Mouse (Mus musculus) forebrain, embryonic 14.5 days (tissue): Measurements from ENCODE around the gene Adgrf5. TPM values are rescaled to one million over a fixed set of nuclear protein-coding genes. Genes with fewer than 3 reads are reported as not detected.
"Not testable (repeated sequence)": the region's sequence is repeated elsewhere in the genome, so short reads cannot be mapped to it uniquely, and the experiment has no call there.

Source experiments
- ATAC-seq: fragments of 200-750 bp; cut with Nextera tagmentation; 2 replicates; pipeline ENCODE4 v1.8.0; 2017; ENCODE audit warnings: mild to moderate bottlenecking, moderate library complexity
- DNase-seq: peaks from one replicate; pipeline ENCODE4 v3.0.0-alpha.2; 2015; ENCODE audit warnings: low spot score
- H3K27ac ChIP-seq: fragments of 300-500 bp; sonication (generic); 2 replicates; pipeline ENCODE4 v1.5.1; 2014; ENCODE audit warnings: low read depth, mild to moderate bottlenecking, control low read depth, low read length, moderate library complexity
- H3K27me3 ChIP-seq: fragments of 300-500 bp; sonication (generic); replicated peaks from 2 replicates; pipeline ENCODE4 v1.6.1; 2014; ENCODE audit warnings: low read length, control low read depth, mixed read lengths; ENCODE audit not compliant: control insufficient read depth, insufficient read depth
- H3K36me3 ChIP-seq: fragments of 300-500 bp; sonication (generic); 2 replicates; pipeline ENCODE4 v1.6.1; 2014; ENCODE audit warnings: low read length, control low read depth; ENCODE audit not compliant: control insufficient read depth, insufficient read depth
- H3K4me1 ChIP-seq: fragments of 300-500 bp; sonication (generic); 2 replicates; pipeline ENCODE4 v1.6.1; 2014; ENCODE audit warnings: antibody characterized with exemption, low read length, control low read depth; ENCODE audit not compliant: control insufficient read depth, insufficient read depth
- H3K4me2 ChIP-seq: fragments of 300-500 bp; sonication (generic); 2 replicates; pipeline ENCODE4 v1.6.1; 2014; ENCODE audit warnings: mild to moderate bottlenecking, control low read depth, low read length
- H3K4me3 ChIP-seq: fragments of 300-500 bp; sonication (generic); 2 replicates; pipeline ENCODE4 v1.5.1; 2014; ENCODE audit warnings: low read depth, low read length, control low read depth
- H3K9ac ChIP-seq: fragments of 300-500 bp; sonication (generic); 2 replicates; pipeline ENCODE4 v1.6.1; 2014; ENCODE audit warnings: mild to moderate bottlenecking, low read length, control low read depth, moderate library complexity
- H3K9me3 ChIP-seq: fragments of 300-500 bp; sonication (generic); replicated peaks from 2 replicates; pipeline ENCODE4 v1.6.1; 2016; ENCODE audit warnings: low read length, control low read depth, mixed read lengths; ENCODE audit not compliant: control insufficient read depth
- WGBS: fragments of 180-500 bp; shearing (Covaris S2); extraction: QIAGEN DNeasy Blood & Tissue Kit; methylation state at CpG from one replicate; pipeline ENCODE4 v1.1.7; 2014; 5-methylcytosine and 5-hydroxymethylcytosine counted together
- polyA plus RNA-seq: library from polyadenylated mRNA; unstranded; fragments of >200 nt; fragmentation: Nextera tagmentation; extraction: Ambion mirVana; gene quantifications from 2 replicates; pipeline ENCODE4 v1.2.1, GENCODE M21; 2014

Adgrf5 gene
- polyA plus RNA-seq, 1 experiment from 2014 or later, result 3.7 TPM

- Histone ChIP-seq H3K36me3 (no peaks in the 10 kb centered on the region), H3K4me3 (no peak overlapping the region), H3K4me1 (no peaks in the 10 kb centered on the region), H3K27ac (no peak overlapping the region), H3K9ac (no peak overlapping the region), H3K27me3 (no peaks in the 10 kb centered on the region), H3K9me3 (no peaks in the 10 kb centered on the region), H3K4me2 (no peak overlapping the region)
- DNase-seq, result no peak
- 93% methylated on average over 2 of the region's 2 CpGs for WGBS
- no peak for ATAC-seq
Measured at GRCm38 (mm10) chr17:43337643-43338042, 22.6 kb upstream of the Adgrf5 start.

GRCm38 (mm10) chr17:43338279-43338678 is 22.0 kb upstream of the Adgrf5 start:
- no peaks in the 10 kb centered on the region for H3K27me3 ChIP-seq
- H3K9me3 ChIP-seq, result no peaks in the 10 kb centered on the region
- no peak overlapping the region for H3K4me3 ChIP-seq
- H3K4me2 ChIP-seq, result no peak overlapping the region
- 93% methylated on average over 3 of the region's 3 CpGs for WGBS
- no peak overlapping the region for H3K27ac ChIP-seq
- H3K9ac ChIP-seq, result no peak overlapping the region
- ATAC-seq, result no peak
- DNase-seq, result no peak
- H3K4me1 ChIP-seq, result no peaks in the 10 kb centered on the region
- no peaks in the 10 kb centered on the region for H3K36me3 ChIP-seq

GRCm38 (mm10) chr17:43346499-43346898 is 13.8 kb upstream of the Adgrf5 start:
- H3K4me3 ChIP-seq, DNase-seq, H3K36me3 ChIP-seq, H3K4me1 ChIP-seq, H3K27ac ChIP-seq, H3K4me2 ChIP-seq, H3K9ac ChIP-seq, H3K27me3 ChIP-seq, ATAC-seq, H3K9me3 ChIP-seq: not testable (repeated sequence)
- WGBS, result 87% methylated on average over 2 of the region's 2 CpGs

- Histone ChIP-seq H3K9me3 (no peaks in the 10 kb centered on the region), H3K4me1 (no peaks in the 10 kb centered on the region), H3K27me3 (no peaks in the 10 kb centered on the region), H3K4me2 (no peak overlapping the region), H3K4me3 (no peak overlapping the region), H3K36me3 (no peaks in the 10 kb centered on the region), H3K27ac (no peak overlapping the region), H3K9ac (no peak overlapping the region)
- 3% methylated on average over 9 of the region's 9 CpGs for WGBS
- DNase-seq (peak; percentile 39), ATAC-seq (peak; percentile 37; the same call in 1 of the 2 replicates)
Measured at GRCm38 (mm10) chr17:43357902-43358539, 2.2 kb upstream of the Adgrf5 start.

- Histone ChIP-seq H3K27me3 (no peaks in the 10 kb centered on the region), H3K27ac (no peak overlapping the region), H3K4me1 (no peaks in the 10 kb centered on the region), H3K9me3 (no peaks in the 10 kb centered on the region), H3K9ac (no peak overlapping the region), H3K4me2 (no peak overlapping the region), H3K4me3 (no peak overlapping the region), H3K36me3 (no peaks in the 10 kb centered on the region)
- 83% methylated on average over 11 of the region's 11 CpGs for WGBS
- DNase-seq (no peak), ATAC-seq (no peak)
Measured at GRCm38 (mm10) chr17:43361021-43361420, 770 bp downstream of the Adgrf5 start.

GRCm38 (mm10) chr17:43362362-43362761 is 2.1 kb downstream of the Adgrf5 start:
- H3K27ac ChIP-seq, result no peak overlapping the region
- ATAC-seq (no peak), DNase-seq (peak; percentile 7)
- no peaks in the 10 kb centered on the region for H3K36me3 ChIP-seq
- no peak overlapping the region for H3K4me2 ChIP-seq
- no peaks in the 10 kb centered on the region for H3K4me1 ChIP-seq
- H3K9me3 ChIP-seq, result no peaks in the 10 kb centered on the region
- 56% methylated on average over 11 of the region's 11 CpGs for WGBS
- no peaks in the 10 kb centered on the region for H3K27me3 ChIP-seq
- no peak overlapping the region for H3K9ac ChIP-seq
- H3K4me3 ChIP-seq, result no peak overlapping the region

- Histone ChIP-seq H3K36me3 (no peaks in the 10 kb centered on the region), H3K9me3 (no peaks in the 10 kb centered on the region), H3K27me3 (no peaks in the 10 kb centered on the region), H3K4me3 (no peak overlapping the region), H3K4me2 (no peak overlapping the region), H3K9ac (no peak overlapping the region), H3K27ac (no peak overlapping the region), H3K4me1 (no peaks in the 10 kb centered on the region)
- no peak for DNase-seq
- WGBS, result 71% methylated on average over 6 of the region's 6 CpGs
- ATAC-seq, result no peak
Measured at GRCm38 (mm10) chr17:43362881-43363280, 2.6 kb downstream of the Adgrf5 start.

GRCm38 (mm10) chr17:43363921-43364320 is 3.7 kb downstream of the Adgrf5 start:
- ATAC-seq (no peak), DNase-seq (no peak)
- Histone ChIP-seq H3K4me2 (no peak overlapping the region), H3K27me3 (no peaks in the 10 kb centered on the region), H3K4me1 (no peaks in the 10 kb centered on the region), H3K9me3 (no peaks in the 10 kb centered on the region), H3K4me3 (no peak overlapping the region), H3K36me3 (no peaks in the 10 kb centered on the region), H3K9ac (no peak overlapping the region), H3K27ac (no peak overlapping the region)
- 77% methylated on average over 6 of the region's 6 CpGs for WGBS

GRCm38 (mm10) chr17:43365297-43365696 is 5.0 kb downstream of the Adgrf5 start:
- H3K36me3 ChIP-seq, result no peaks in the 10 kb centered on the region
- DNase-seq (no peak), ATAC-seq (no peak)
- H3K4me3 ChIP-seq, result no peak overlapping the region
- no peaks in the 10 kb centered on the region for H3K9me3 ChIP-seq
- no peak overlapping the region for H3K27ac ChIP-seq
- WGBS, result 92% methylated on average over 6 of the region's 6 CpGs
- no peak overlapping the region for H3K4me2 ChIP-seq
- no peak overlapping the region for H3K9ac ChIP-seq
- no peaks in the 10 kb centered on the region for H3K27me3 ChIP-seq
- no peaks in the 10 kb centered on the region for H3K4me1 ChIP-seq
